Mouse (Mus musculus) 416B (cell line): Measurements from ENCODE around the gene Chac2.
A peak's percentile ranks its signal among the peaks of the same experiment; 100 is the strongest.
"Not testable (repeated sequence)": the region's sequence is repeated elsewhere in the genome, so short reads cannot be mapped to it uniquely, and the experiment has no call there.

Source experiments
- DNase-seq: peaks from one replicate; pipeline ENCODE4 v3.0.0; 2011; ENCODE audit warnings: low read depth

Gene Chac2

GRCm38 (mm10) chr11:30985877-30986624 is at the start of gene Chac2:
Gene Chac2 (minus strand): TSS chr11:30986350.
- peak; percentile 98 for DNase-seq

GRCm38 (mm10) chr11:31034958-31035357 is 48.8 kb upstream of the Chac2 start:
- no peak for DNase-seq

GRCm38 (mm10) chr11:31017466-31017865 is 31.3 kb upstream of the Chac2 start:
- DNase-seq, result not testable (repeated sequence)

- DNase-seq, result not testable (repeated sequence)
These were observed 23.5 kb upstream of the Chac2 start for GRCm38 (mm10) chr11:31009668-31010067.

GRCm38 (mm10) chr11:31001169-31001908 is 15.2 kb upstream of the Chac2 start:
- DNase-seq, result peak; percentile 14

GRCm38 (mm10) chr11:31000028-31000427 is 13.9 kb upstream of the Chac2 start:
- DNase-seq, result peak; percentile 36

GRCm38 (mm10) chr11:30998704-30999103 is 12.6 kb upstream of the Chac2 start:
- DNase-seq, result no peak

GRCm38 (mm10) chr11:30998199-30998598 is 12.0 kb upstream of the Chac2 start:
- DNase-seq, result no peak

- DNase-seq, result peak; percentile 35
These were observed 10.5 kb upstream of the Chac2 start for GRCm38 (mm10) chr11:30996670-30997069.

GRCm38 (mm10) chr11:30986625-30987017 is 471 bp upstream of the Chac2 start:
- DNase-seq, result no peak

GRCm38 (mm10) chr11:30985237-30985636 is 913 bp downstream of the Chac2 start:
- DNase-seq, result peak; percentile 18

- peak; percentile 90 for DNase-seq
These were observed 31.8 kb downstream of the Chac2 start, which contains the start of gene Erlec1 for GRCm38 (mm10) chr11:30954279-30954725. Gene Erlec1 (minus strand): TSS chr11:30954335.

- peak; percentile 64 for DNase-seq
These were observed 32.5 kb downstream of the Chac2 start for GRCm38 (mm10) chr11:30953469-30954154.

- DNase-seq, result peak; percentile 24
These were observed 33.3 kb downstream of the Chac2 start for GRCm38 (mm10) chr11:30952829-30953228.

GRCm38 (mm10) chr11:30943522-30943921 is 42.6 kb downstream of the Chac2 start:
- DNase-seq, result no peak

- no peak for DNase-seq
These were observed 57.7 kb downstream of the Chac2 start for GRCm38 (mm10) chr11:30928498-30928897.

GRCm38 (mm10) chr11:30928079-30928478 is 58.1 kb downstream of the Chac2 start:
- DNase-seq, result no peak
